Mouse (Mus musculus) limb, embryonic 14.5 days (tissue): ENCODE measurements around the gene Cebpg. TPM values are rescaled to one million over a fixed set of nuclear protein-coding genes. Genes with fewer than 3 reads are reported as not detected.

Experiments
- ATAC-seq: fragments of 200-750 bp; cut with Nextera tagmentation; 2 replicates; pipeline ENCODE4 v1.8.0; 2017; ENCODE audit warnings: low read depth, moderate number of reproducible peaks, moderate TSS enrichment; ENCODE audit not compliant: low FRiP score
- DNase-seq: peaks from one replicate; pipeline ENCODE4 v3.0.0-alpha.2; 2015; ENCODE audit warnings: low spot score
- H3K27ac ChIP-seq: fragments of 300-500 bp; sonication (generic); replicated peaks from 2 replicates; pipeline ENCODE4 v1.5.1; 2014; ENCODE audit warnings: low read depth, mild to moderate bottlenecking, low read length, moderate library complexity, mixed read lengths
- H3K27me3 ChIP-seq: fragments of 300-500 bp; sonication (generic); 2 replicates; pipeline ENCODE4 v1.6.1; 2014; ENCODE audit warnings: low read length, mixed read lengths; ENCODE audit not compliant: control insufficient read depth, insufficient read depth
- H3K36me3 ChIP-seq: fragments of 300-500 bp; sonication (generic); 2 replicates; pipeline ENCODE4 v1.6.1; 2014; ENCODE audit warnings: mild to moderate bottlenecking, low read length, moderate library complexity, mixed read lengths; ENCODE audit not compliant: control insufficient read depth, insufficient read depth
- H3K4me1 ChIP-seq: fragments of 300-500 bp; sonication (generic); 2 replicates; pipeline ENCODE4 v1.6.1; 2014; ENCODE audit warnings: antibody characterized with exemption, low read length, mixed read lengths; ENCODE audit not compliant: control insufficient read depth, insufficient read depth
- H3K4me2 ChIP-seq: fragments of 300-500 bp; sonication (generic); replicated peaks from 2 replicates; pipeline ENCODE4 v1.6.1; 2014; ENCODE audit warnings: low read depth, mild to moderate bottlenecking, low read length, moderate library complexity; ENCODE audit not compliant: severe bottlenecking
- H3K4me3 ChIP-seq: fragments of 300-500 bp; sonication (generic); replicated peaks from 2 replicates; pipeline ENCODE4 v1.5.1; 2014; ENCODE audit warnings: low read length
- H3K9ac ChIP-seq: fragments of 300-500 bp; sonication (generic); 2 replicates; pipeline ENCODE4 v1.6.1; 2014; ENCODE audit warnings: mild to moderate bottlenecking, low read depth, low read length, moderate library complexity; ENCODE audit not compliant: severe bottlenecking
- H3K9me3 ChIP-seq: fragments of 300-500 bp; sonication (generic); 2 replicates; pipeline ENCODE4 v1.6.1; 2016; ENCODE audit warnings: low read length; ENCODE audit not compliant: control insufficient read depth
- POLR2A ChIP-seq: fragments of 200-500 bp; IDR thresholded peaks from 2 replicates; pipeline ENCODE4 v1.8.0; 2012; ENCODE audit warnings: inconsistent platforms, mild to moderate bottlenecking, moderate library complexity, borderline replicate concordance; ENCODE audit not compliant: insufficient read depth, insufficient read length; ENCODE audit errors: extremely low read depth
- WGBS: fragments of 180-500 bp; shearing (Covaris S2); extraction: QIAGEN DNeasy Blood & Tissue Kit; methylation state at CpG from one replicate; pipeline ENCODE4 v1.1.7; 2014; 5-methylcytosine and 5-hydroxymethylcytosine counted together
- polyA plus RNA-seq, 2 experiments: library from polyadenylated mRNA; depleted of rRNA in 1 of 2; stranded (reverse) in 1 of 2; unstranded in 1 of 2; fragments of >200 nt; fragmentation: Nextera tagmentation in 1 of 2; extraction: Ambion mirVana in 1 of 2; gene quantifications; 2 replicates each; pipeline versions ENCODE4 v1.2.1 to v1.2.3; 2012 to 2014

Cebpg gene
- polyA plus RNA-seq, 2 experiments = 27.6 to 39.3 TPM

DNA sequence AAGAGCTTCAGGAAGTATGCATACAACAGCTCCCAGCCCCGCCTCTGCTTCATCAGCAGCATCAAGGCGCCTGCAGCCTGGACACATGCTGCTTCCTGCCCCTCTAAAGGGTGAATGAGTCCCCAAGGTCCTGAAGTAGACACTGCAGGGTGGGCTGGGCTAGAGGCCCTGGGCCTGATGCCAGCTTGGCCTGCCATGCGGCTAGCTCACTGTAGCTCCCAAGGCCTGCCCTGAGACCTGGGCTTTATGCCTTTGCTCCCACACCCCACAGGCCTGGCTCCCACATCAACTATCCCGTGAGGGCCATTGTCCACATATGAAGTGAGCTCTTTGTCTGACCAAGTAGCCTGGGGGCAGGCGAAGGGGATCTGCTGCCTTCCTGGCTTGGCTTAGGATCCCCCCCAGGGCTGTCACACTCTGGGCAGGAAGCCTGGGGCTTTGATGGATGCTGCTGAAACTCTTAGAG, 20.1 kb downstream of the Cebpg start:
- Histone ChIP-seq H3K27me3 (no peaks in the 10 kb centered on the region), H3K4me2 (no peak overlapping the region), H3K4me1 (peaks cover 15% of the 10 kb centered on the region), H3K4me3 (no peak overlapping the region), H3K36me3 (peaks cover 33% of the 10 kb centered on the region), H3K9me3 (no peaks in the 10 kb centered on the region), H3K27ac (0 out of 2 replicates have a peak overlapping the region, but pooled peaks have one; percentile 27), H3K9ac (0 out of 2 replicates have a peak overlapping the region, but pooled peaks have one; percentile 8)
- 65% methylated on average over 5 of the region's 5 CpGs for WGBS
- ATAC-seq (peak; percentile 20; the same call in 1 of the 2 replicates), DNase-seq (peak; percentile 23)
- TF ChIP-seq POLR2A = no peak

DNA sequence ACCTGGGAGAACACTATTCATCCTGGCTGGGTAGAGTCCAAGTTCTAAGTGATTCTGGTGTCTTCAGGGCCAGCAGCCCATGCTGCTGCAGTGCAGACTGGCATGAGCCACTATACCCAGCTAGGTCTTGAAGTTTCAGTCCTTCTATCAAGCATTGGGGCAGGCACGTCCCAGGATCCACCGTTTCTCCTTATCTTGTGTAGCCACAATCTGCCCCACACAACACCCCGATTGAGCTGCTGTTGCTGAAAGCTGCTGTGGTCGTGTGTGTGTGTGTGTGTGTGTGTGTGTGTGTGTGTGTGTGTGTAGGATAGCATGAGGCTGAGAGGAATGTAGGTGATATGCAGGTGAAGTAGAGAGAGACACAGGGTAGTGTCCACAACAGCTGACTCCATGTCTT, 20.8 kb downstream of the Cebpg start:
- Histone ChIP-seq H3K27ac (0 out of 2 replicates have a peak overlapping the region, but pooled peaks have one; percentile 33), H3K4me3 (no peak overlapping the region), H3K9ac (no peak overlapping the region), H3K4me1 (peaks cover 15% of the 10 kb centered on the region), H3K4me2 (no peak overlapping the region), H3K36me3 (peaks cover 31% of the 10 kb centered on the region), H3K9me3 (no peaks in the 10 kb centered on the region), H3K27me3 (no peaks in the 10 kb centered on the region)
- TF ChIP-seq POLR2A = no peak
- DNase-seq (no peak), ATAC-seq (no peak)
- 83% methylated on average over 4 of the region's 4 CpGs for WGBS

DNA sequence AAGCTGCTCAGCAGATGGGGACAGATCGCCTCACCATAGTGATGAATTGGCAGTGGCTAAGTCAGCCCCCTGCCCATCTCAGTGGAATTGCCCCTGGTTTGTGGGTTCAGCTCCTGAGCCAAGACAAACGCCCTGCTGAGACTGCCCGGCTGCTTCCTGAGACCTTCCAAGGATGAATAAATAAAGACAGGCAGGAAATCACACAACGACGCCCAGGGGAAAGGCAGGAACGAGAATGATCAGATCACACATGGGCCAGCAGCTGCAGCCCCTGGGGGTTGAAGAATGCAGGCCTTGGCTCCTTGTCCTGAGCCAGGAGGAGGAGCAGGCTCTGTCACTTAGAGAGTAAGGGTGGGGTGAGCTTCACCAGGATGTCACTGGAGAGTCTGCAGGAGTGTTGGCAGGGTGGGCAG, 21.2 kb downstream of the Cebpg start:
- Histone ChIP-seq H3K9ac (no peak overlapping the region), H3K4me1 (peaks cover 15% of the 10 kb centered on the region), H3K4me3 (no peak overlapping the region), H3K27ac (no peak overlapping the region), H3K27me3 (no peaks in the 10 kb centered on the region), H3K9me3 (no peaks in the 10 kb centered on the region), H3K4me2 (no peak overlapping the region), H3K36me3 (peaks cover 31% of the 10 kb centered on the region)
- 48% methylated on average over 6 of the region's 6 CpGs for WGBS
- TF ChIP-seq POLR2A = no peak
- DNase-seq (peak; percentile 16), ATAC-seq (no peak)

DNA sequence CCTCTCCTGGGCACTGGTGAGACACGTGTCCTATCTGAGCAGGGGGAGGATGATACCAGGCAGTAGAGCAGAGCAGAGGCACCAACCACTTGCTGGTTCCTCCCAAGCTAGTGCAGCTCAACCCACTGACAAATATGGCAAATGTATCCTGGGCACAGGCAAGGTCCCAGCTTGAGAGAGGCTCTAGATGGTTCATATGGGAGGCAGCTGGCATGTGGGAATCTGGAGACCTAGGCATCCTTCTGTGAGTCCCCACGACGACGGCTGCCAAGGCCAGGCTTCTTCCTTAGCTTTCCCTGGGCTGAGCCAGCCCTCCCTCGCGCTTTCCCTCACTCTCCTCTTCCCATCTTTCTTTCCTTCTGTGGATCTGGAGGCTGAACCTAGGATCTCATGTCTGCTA, 25.8 kb downstream of the Cebpg start:
- DNase-seq = no peak
- no peak for ATAC-seq
- TF ChIP-seq POLR2A = no peak
- Histone ChIP-seq H3K9ac (no peak overlapping the region), H3K27ac (no peak overlapping the region), H3K4me3 (no peak overlapping the region), H3K4me2 (no peak overlapping the region), H3K4me1 (peaks cover 6% of the 10 kb centered on the region; the same call in 1 of the 2 replicates), H3K9me3 (no peaks in the 10 kb centered on the region), H3K27me3 (no peaks in the 10 kb centered on the region), H3K36me3 (peaks cover 30% of the 10 kb centered on the region)
- WGBS = 87% methylated on average over 5 of the region's 6 CpGs

DNA sequence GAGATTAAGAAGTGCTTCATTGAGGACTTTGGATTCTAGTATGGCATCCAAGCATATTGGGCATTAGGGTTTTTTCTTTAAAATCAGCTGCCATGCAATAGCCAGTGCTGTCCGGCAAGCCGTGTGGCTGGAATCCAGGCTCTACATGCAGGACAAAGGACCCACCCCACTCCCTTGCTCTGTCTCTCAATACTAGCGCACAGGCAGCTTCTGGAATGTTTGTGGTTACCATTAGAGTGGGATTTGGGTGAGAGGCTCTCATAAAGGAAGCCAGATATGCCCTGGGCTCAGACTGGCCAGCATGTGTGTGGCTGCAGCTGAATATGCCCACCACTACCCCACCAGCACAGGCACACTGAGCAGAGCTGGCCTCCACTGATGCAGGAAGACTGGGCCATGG, 26.7 kb downstream of the Cebpg start:
- no peak for TF ChIP-seq POLR2A
- ATAC-seq (no peak), DNase-seq (no peak)
- Histone ChIP-seq H3K4me3 (no peak overlapping the region), H3K4me2 (no peak overlapping the region), H3K9me3 (no peaks in the 10 kb centered on the region), H3K4me1 (no peaks in the 10 kb centered on the region), H3K9ac (no peak overlapping the region), H3K27ac (no peak overlapping the region), H3K36me3 (peaks cover 22% of the 10 kb centered on the region), H3K27me3 (no peaks in the 10 kb centered on the region)
- 84% methylated on average over 3 of the region's 3 CpGs for whole genome bisulfite sequencing

DNA sequence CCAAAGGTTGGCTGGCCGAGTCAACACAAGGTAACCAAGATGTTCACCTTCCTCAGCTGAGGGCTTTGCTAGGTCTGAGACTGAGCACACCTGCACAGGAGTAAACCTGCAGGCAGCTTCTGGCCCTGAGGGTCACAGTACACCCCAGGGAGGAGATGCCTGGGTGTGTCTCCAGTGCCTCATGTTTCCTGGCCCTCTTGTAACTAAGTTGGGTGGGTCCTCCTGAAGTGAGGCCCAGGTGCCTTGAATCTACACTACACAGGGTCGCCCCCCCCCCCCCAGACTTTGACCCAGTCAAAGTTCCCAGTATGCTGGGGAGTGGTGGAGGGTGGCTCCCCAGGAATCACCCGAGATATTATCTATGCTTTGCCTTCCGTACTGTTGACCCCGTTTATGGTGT, 27.1 kb downstream of the Cebpg start:
- no peak for DNase-seq
- H3K9ac ChIP-seq = no peak overlapping the region
- no peaks in the 10 kb centered on the region for H3K9me3 ChIP-seq
- no peaks in the 10 kb centered on the region for H3K27me3 ChIP-seq
- H3K27ac ChIP-seq = no peak overlapping the region
- no peak overlapping the region for H3K4me2 ChIP-seq
- H3K36me3 ChIP-seq = peaks cover 22% of the 10 kb centered on the region
- ATAC-seq = no peak
- H3K4me1 ChIP-seq = no peaks in the 10 kb centered on the region
- WGBS = 80% methylated on average over 5 of the region's 5 CpGs
- TF ChIP-seq POLR2A = no peak
- H3K4me3 ChIP-seq = no peak overlapping the region
